Mouse (Mus musculus) hindbrain, postnatal 0 days (tissue): ENCODE results near the gene Zfp955b. TPM values are rescaled to one million over a fixed set of nuclear protein-coding genes. Genes with fewer than 3 reads are reported as not detected.
"Not testable (repeated sequence)": the region's sequence is repeated elsewhere in the genome, so short reads cannot be mapped to it uniquely, and the experiment has no call there.

Source experiments
- ATAC-seq: fragments of 200-750 bp; cut with Nextera tagmentation; 2 replicates; pipeline ENCODE4 v1.8.0; 2017; ENCODE audit warnings: mild to moderate bottlenecking, moderate TSS enrichment, moderate library complexity
- DNase-seq: peaks from one replicate; pipeline ENCODE4 v3.0.0-alpha.2; 2015; ENCODE audit warnings: low spot score
- H3K27ac ChIP-seq: fragments of 300-500 bp; sonication (generic); 2 replicates; pipeline ENCODE4 v1.5.1; 2014; ENCODE audit warnings: mild to moderate bottlenecking
- H3K27me3 ChIP-seq: fragments of 300-500 bp; sonication (generic); 2 replicates; pipeline ENCODE4 v1.6.1; 2014; ENCODE audit warnings: low read length, mixed read lengths; ENCODE audit not compliant: insufficient read depth
- H3K36me3 ChIP-seq: fragments of 300-500 bp; sonication (generic); 2 replicates; pipeline ENCODE4 v1.6.1; 2014; ENCODE audit warnings: low read length, mixed read lengths; ENCODE audit not compliant: insufficient read depth
- H3K4me1 ChIP-seq: fragments of 300-500 bp; sonication (generic); 2 replicates; pipeline ENCODE4 v1.6.1; 2014; ENCODE audit warnings: antibody characterized with exemption, low read length, mixed read lengths; ENCODE audit not compliant: insufficient read depth
- H3K4me2 ChIP-seq: fragments of 300-500 bp; sonication (generic); 2 replicates; pipeline ENCODE4 v1.6.1; 2014; ENCODE audit warnings: low read depth, mild to moderate bottlenecking, low read length, moderate library complexity, mixed read lengths
- H3K4me3 ChIP-seq: fragments of 300-500 bp; sonication (generic); 2 replicates; pipeline ENCODE4 v1.5.1; 2014; ENCODE audit warnings: low read length
- H3K9ac ChIP-seq: fragments of 300-500 bp; sonication (generic); replicated peaks from 2 replicates; pipeline ENCODE4 v1.6.1; 2014; ENCODE audit warnings: mild to moderate bottlenecking, low read length, moderate library complexity, mixed read lengths
- H3K9me3 ChIP-seq: fragments of 300-500 bp; sonication (generic); 2 replicates; pipeline ENCODE4 v1.6.1; 2016; ENCODE audit warnings: low read length, mixed read lengths
- CTCF ChIP-seq: IDR thresholded peaks from 2 replicates; pipeline ENCODE4 v1.5.1; 2016; ENCODE audit warnings: antibody characterized with exemption, control low read depth, low read depth
- WGBS: fragments of 180-500 bp; shearing (Covaris S2); extraction: QIAGEN DNeasy Blood & Tissue Kit; methylation state at CpG from one replicate; pipeline ENCODE4 v1.1.7; 2014; 5-methylcytosine and 5-hydroxymethylcytosine counted together
- polyA plus RNA-seq: library from polyadenylated mRNA; unstranded; fragments of >200 nt; fragmentation: Nextera tagmentation; extraction: Ambion mirVana; gene quantifications from 2 replicates; pipeline ENCODE4 v1.2.1, GENCODE M21; 2015
- total RNA-seq: library from RNA; depleted of rRNA; stranded (reverse); fragments of >200 nt; gene quantifications from 2 replicates; pipeline ENCODE4 v1.2.3, GENCODE M21; 2014; rRNA removed

Gene Zfp955b
- total RNA-seq (12.6 and 16.9 TPM in 2 replicates), polyA plus RNA-seq (14.3 and 14.9 TPM in 2 replicates)

- no CpG with 5 or more reads among the region's 25 CpGs for WGBS
- H3K9ac ChIP-seq, H3K27me3 ChIP-seq, DNase-seq, H3K4me2 ChIP-seq, H3K36me3 ChIP-seq, H3K27ac ChIP-seq, H3K4me1 ChIP-seq, H3K4me3 ChIP-seq, H3K9me3 ChIP-seq: not testable (repeated sequence)
- ATAC-seq: peak; percentile 100
These were observed at the start of gene Zfp955b for GRCm38 (mm10) chr17:33289039-33289875. Gene Zfp955b (plus strand): TSS chr17:33289544.

- not testable (repeated sequence) for H3K36me3 ChIP-seq, H3K4me1 ChIP-seq, H3K4me3 ChIP-seq, DNase-seq, H3K9ac ChIP-seq, H3K27me3 ChIP-seq, H3K9me3 ChIP-seq, H3K27ac ChIP-seq
- 63% methylated on average over 1 of the region's 34 CpGs for WGBS
- 0 out of 2 replicates have a peak within 1 kb of the TSS, but pooled peaks have one; percentile 13 for H3K4me2 ChIP-seq
- peak; percentile 100 for ATAC-seq
These were observed 34.6 kb upstream of the Zfp955b start, which contains the start of gene Zfp955a for GRCm38 (mm10) chr17:33254530-33255318. Gene Zfp955a (minus strand): TSS chr17:33255145.

- not testable (repeated sequence) for H3K9ac ChIP-seq, H3K27me3 ChIP-seq, DNase-seq, H3K4me3 ChIP-seq, ATAC-seq, H3K27ac ChIP-seq, H3K9me3 ChIP-seq, H3K4me2 ChIP-seq, H3K4me1 ChIP-seq, H3K36me3 ChIP-seq
- no CpG with 5 or more reads among the region's 2 CpGs for WGBS
These were observed 34.1 kb upstream of the Zfp955b start for GRCm38 (mm10) chr17:33255319-33255657.

- H3K9ac ChIP-seq: no peak within 1 kb of the TSS
- 81% methylated on average over 1 of the region's 1 CpGs for WGBS
These were observed 25.0 kb upstream of the Zfp955b start, which contains the start of gene Olfr63 for GRCm38 (mm10) chr17:33264376-33264775. Gene Olfr63 (plus strand): TSS chr17:33264676.

DNA sequence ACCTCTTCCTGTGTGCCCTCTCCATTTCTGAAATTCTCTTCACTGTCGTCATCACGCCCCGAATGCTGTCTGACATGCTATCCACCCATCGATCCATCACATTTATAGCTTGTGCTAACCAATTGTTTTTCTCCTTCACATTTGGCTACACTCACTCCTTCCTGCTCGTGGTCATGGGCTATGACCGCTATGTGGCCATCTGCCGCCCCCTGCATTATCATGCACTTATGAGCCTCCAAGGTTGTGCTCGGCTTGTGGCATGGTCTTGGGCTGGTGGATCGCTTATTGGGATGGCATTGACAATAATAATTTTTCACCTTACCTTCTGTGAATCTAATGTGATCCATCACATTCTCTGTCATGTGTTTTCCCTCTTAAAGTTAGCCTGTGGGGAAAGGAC, 20.4 kb upstream of the Zfp955b start:
- no peak for ATAC-seq
- Histone ChIP-seq H3K4me1 (no peaks in the 10 kb centered on the region), H3K4me2 (no peak overlapping the region), H3K27ac (no peak overlapping the region), H3K9ac (no peak overlapping the region), H3K36me3 (no peaks in the 10 kb centered on the region), H3K9me3 (no peaks in the 10 kb centered on the region), H3K4me3 (no peak overlapping the region), H3K27me3 (no peaks in the 10 kb centered on the region; the same call in 1 of the 2 replicates)
- no peak for TF ChIP-seq CTCF
- WGBS: 89% methylated on average over 9 of the region's 9 CpGs
- DNase-seq: no peak

More at GRCm38 (mm10) chr17:33264376-33264775, 25.0 kb upstream of the Zfp955b start, which contains the start of gene Olfr63:
- H3K4me2 ChIP-seq: no peak within 1 kb of the TSS
- DNase-seq: no peak
- no peak for ATAC-seq
- H3K36me3 ChIP-seq: no peaks in the 10 kb centered on the region
- no peak within 1 kb of the TSS for H3K4me3 ChIP-seq
- H3K27ac ChIP-seq: no peak within 1 kb of the TSS
- no peaks in the 10 kb centered on the region; the same call in 1 of the 2 replicates for H3K27me3 ChIP-seq
- no peaks in the 10 kb centered on the region for H3K4me1 ChIP-seq
- H3K9me3 ChIP-seq: no peaks in the 10 kb centered on the region
- no peak for TF ChIP-seq CTCF

DNA sequence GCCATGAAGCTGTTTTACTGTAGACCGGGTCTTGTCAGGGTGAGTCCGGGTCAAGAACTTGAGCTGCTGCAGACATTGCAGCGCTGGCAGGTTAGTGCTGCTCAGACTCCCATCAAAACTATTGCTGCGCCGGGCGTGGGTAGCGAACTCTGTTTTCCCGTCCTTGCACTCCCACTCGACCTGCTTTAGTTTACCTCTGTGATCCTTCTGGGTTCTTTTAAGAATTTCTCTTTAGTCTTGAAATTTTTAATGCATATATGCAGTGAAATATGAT, 469 bp downstream of the Zfp955b start:
- H3K9ac ChIP-seq, DNase-seq, H3K36me3 ChIP-seq, H3K9me3 ChIP-seq, H3K27me3 ChIP-seq, H3K4me1 ChIP-seq, H3K4me3 ChIP-seq, H3K4me2 ChIP-seq, ATAC-seq, H3K27ac ChIP-seq: not testable (repeated sequence)
- WGBS: no CpG with 5 or more reads among the region's 9 CpGs

DNA sequence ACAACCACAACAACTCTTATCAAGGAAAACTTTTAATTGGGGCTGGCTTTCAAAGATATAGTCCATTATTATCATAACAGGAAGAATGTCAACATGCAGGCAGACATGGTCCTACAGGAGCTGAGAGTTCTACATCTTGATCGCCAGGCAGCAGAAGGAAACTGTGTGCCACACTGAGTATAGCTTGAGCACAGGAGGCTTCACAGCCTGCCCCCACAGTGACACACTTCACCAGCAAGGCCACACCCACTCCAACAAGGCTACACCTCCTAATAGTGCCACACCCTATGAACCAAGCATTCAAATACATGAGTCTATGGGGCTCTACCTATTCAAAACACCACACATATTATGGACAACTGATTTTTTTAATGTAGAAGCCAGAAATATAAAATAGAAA, 63.6 kb downstream of the Zfp955b start:
- Histone ChIP-seq H3K36me3 (no peaks in the 10 kb centered on the region), H3K27me3 (no peaks in the 10 kb centered on the region), H3K4me2 (no peak overlapping the region), H3K4me3 (no peak overlapping the region), H3K27ac (no peak overlapping the region), H3K9ac (no peak overlapping the region), H3K9me3 (0 out of 2 replicates have a peak, but pooled peaks cover 2% of the 10 kb centered on the region), H3K4me1 (no peaks in the 10 kb centered on the region)
- DNase-seq (no peak), ATAC-seq (no peak)
- WGBS: 100% methylated on average over 1 of the region's 1 CpGs
- TF ChIP-seq CTCF: no peak

Other genes starting within 250 kb of the Zfp955b start
- gene 4921501E09Rik, start 221.5 kb upstream of the Zfp955b start, total RNA-seq: not detected in 2 replicates
- not detected in 2 replicates for gene 4921501E09Rik, start 221.5 kb upstream of the Zfp955b start, polyA plus RNA-seq
- gene Zfp563, start 200.2 kb upstream of the Zfp955b start, total RNA-seq: 9.7 and 11.6 TPM in 2 replicates
- gene Zfp563, start 200.2 kb upstream of the Zfp955b start, polyA plus RNA-seq: 10.3 and 11.8 TPM in 2 replicates
- 0.05 TPM in 1 of 2 replicates, not detected in the other for gene Morc2b, start 149.9 kb upstream of the Zfp955b start, total RNA-seq
- gene Morc2b, start 149.9 kb upstream of the Zfp955b start, polyA plus RNA-seq: 0.54 and 0.63 TPM in 2 replicates
- not detected in 2 replicates for gene Olfr55, start 121.1 kb upstream of the Zfp955b start, total RNA-seq
- gene Olfr55, start 121.1 kb upstream of the Zfp955b start, polyA plus RNA-seq: not detected in 2 replicates
- gene Olfr239, start 98.2 kb upstream of the Zfp955b start, total RNA-seq: not detected in 2 replicates
- gene Olfr239, start 98.2 kb upstream of the Zfp955b start, polyA plus RNA-seq: not detected in 2 replicates
- 0.21 and 1.2 TPM in 2 replicates for gene Olfr1564, start 67.9 kb upstream of the Zfp955b start, total RNA-seq
- not detected in 2 replicates for gene Olfr1564, start 67.9 kb upstream of the Zfp955b start, polyA plus RNA-seq
- gene Zfp955a, start 34.4 kb upstream of the Zfp955b start, total RNA-seq: 13.4 and 14.2 TPM in 2 replicates
- gene Zfp955a, start 34.4 kb upstream of the Zfp955b start, polyA plus RNA-seq: 17.1 and 18.5 TPM in 2 replicates
- not detected in 2 replicates for gene Olfr63, start 24.9 kb upstream of the Zfp955b start, total RNA-seq
- 0.03 TPM in 1 of 2 replicates, not detected in the other for gene Olfr63, start 24.9 kb upstream of the Zfp955b start, polyA plus RNA-seq
- gene Zfp81, start 69.3 kb downstream of the Zfp955b start, total RNA-seq: 14.1 and 19.3 TPM in 2 replicates
- 14.1 and 14.5 TPM in 2 replicates for gene Zfp81, start 69.3 kb downstream of the Zfp955b start, polyA plus RNA-seq
- gene Zfp101, start 105.1 kb downstream of the Zfp955b start, total RNA-seq: 4.4 and 5.2 TPM in 2 replicates
- 11.1 and 11.2 TPM in 2 replicates for gene Zfp101, start 105.1 kb downstream of the Zfp955b start, polyA plus RNA-seq
- gene Actl9, start 143.4 kb downstream of the Zfp955b start, total RNA-seq: not detected in 2 replicates
- gene Actl9, start 143.4 kb downstream of the Zfp955b start, polyA plus RNA-seq: not detected in 2 replicates
- gene Adamts10, start 234.7 kb downstream of the Zfp955b start, total RNA-seq: 49.3 and 56.4 TPM in 2 replicates
- 35.6 and 35.9 TPM in 2 replicates for gene Adamts10, start 234.7 kb downstream of the Zfp955b start, polyA plus RNA-seq